ENCODE assay signal across 8 mouse cellular contexts in the genomic region with DNA sequence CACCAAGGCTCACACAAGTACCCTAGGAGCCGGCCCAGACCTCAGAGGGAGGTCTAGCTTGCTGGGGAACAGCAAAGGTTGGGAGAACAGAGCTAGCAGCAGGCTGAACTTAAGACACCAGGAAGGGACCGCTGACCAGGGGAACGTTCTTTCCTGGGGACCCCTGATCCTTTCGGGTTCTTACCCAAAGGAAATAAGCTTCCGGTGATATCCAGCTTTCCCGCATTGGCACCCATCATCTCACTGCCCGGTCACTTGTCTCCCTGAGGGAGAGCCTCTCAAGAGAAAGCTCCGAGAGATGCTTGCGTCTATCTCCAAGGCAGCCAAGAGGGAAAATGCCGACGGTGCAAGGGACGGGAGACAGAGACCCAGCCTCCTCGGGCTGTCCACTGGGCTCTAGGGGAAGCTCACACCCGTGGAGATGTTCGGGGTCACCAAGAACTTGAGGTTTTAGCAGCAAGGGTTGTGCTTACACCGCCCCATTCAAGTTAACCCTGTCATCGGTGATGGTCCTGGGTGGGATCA. TPM values are rescaled to one million over a fixed set of nuclear protein-coding genes. Genes with fewer than 3 reads are reported as not detected.
DNase-seq lines count a peak whose midpoint lies in the region; ATAC-seq lines count a peak whose summit lies in the region.

No protein-coding gene starts in this region.

- peaks cover 5% of the 10 kb centered on the region for H3K27me3 ChIP-seq in neural tube, embryonic 11.5 days (ENCODE audit: control insufficient read depth, insufficient read depth, low read length)
- peaks cover 58% of the 10 kb centered on the region for H3K27me3 ChIP-seq in limb, embryonic 10.5 days (ENCODE audit: low read depth, poor library complexity, severe bottlenecking)
- no peaks in the 10 kb centered on the region for H3K27me3 ChIP-seq in stomach, embryonic 14.5 days (ENCODE audit: control insufficient read depth, insufficient read depth, low read length)

- DNase-seq in cerebellum, postnatal 25 days = no peak
- DNase-seq in neural tube, embryonic 11.5 days (ENCODE audit: low spot score) = no peak
- DNase-seq in neural tube, embryonic 10.5 days (ENCODE audit: extremely low spot score, low spot score) = no peak
- DNase-seq in limb, embryonic 10.5 days (ENCODE audit: low spot score) = no peak
- no peak for DNase-seq in left cerebral cortex, adult 18-20 months (ENCODE audit: low spot score in 2 of 2)
- DNase-seq in left cerebral cortex, adult 11 months (ENCODE audit: low spot score) = no peak

- H3K4me2 ChIP-seq in neural tube, embryonic 11.5 days (ENCODE audit: low read depth) = peak overlapping the region; percentile 78
- H3K4me2 ChIP-seq in stomach, embryonic 14.5 days (replicated peaks; ENCODE audit: low read depth, low read length) = peak overlapping the region; percentile 93

- H3K27ac ChIP-seq in neural tube, embryonic 11.5 days (ENCODE audit: low read depth, low read length) = no peak overlapping the region
- H3K27ac ChIP-seq in limb, embryonic 10.5 days = no peak overlapping the region
- H3K27ac ChIP-seq in stomach, embryonic 14.5 days (ENCODE audit: low read length) = no peak overlapping the region

- H3K36me3 ChIP-seq in neural tube, embryonic 11.5 days (ENCODE audit: control insufficient read depth, insufficient read depth, low read length) = no peaks in the 10 kb centered on the region
- H3K36me3 ChIP-seq in limb, embryonic 10.5 days = no peaks in the 10 kb centered on the region
- no peaks in the 10 kb centered on the region for H3K36me3 ChIP-seq in stomach, embryonic 14.5 days (ENCODE audit: control insufficient read depth, insufficient read depth, low read length)

- peaks cover 2% of the 10 kb centered on the region; the same call in 1 of the 2 replicates for H3K4me1 ChIP-seq in neural tube, embryonic 11.5 days (ENCODE audit: control insufficient read depth, insufficient read depth, low read length)
- peaks cover 25% of the 10 kb centered on the region for H3K4me1 ChIP-seq in limb, embryonic 10.5 days
- peaks cover 8% of the 10 kb centered on the region; the same call in 1 of the 2 replicates for H3K4me1 ChIP-seq in stomach, embryonic 14.5 days (ENCODE audit: control insufficient read depth, insufficient read depth, low read length)

- no peaks in the 10 kb centered on the region for H3K9me3 ChIP-seq in neural tube, embryonic 11.5 days (ENCODE audit: control insufficient read depth, low read length)
- H3K9me3 ChIP-seq in limb, embryonic 10.5 days (replicated peaks) = no peaks in the 10 kb centered on the region
- H3K9me3 ChIP-seq in stomach, embryonic 14.5 days (ENCODE audit: control insufficient read depth, low read depth, low read length) = no peaks in the 10 kb centered on the region

- peak overlapping the region; percentile 56 for H3K4me3 ChIP-seq in neural tube, embryonic 11.5 days (ENCODE audit: low read depth, low read length)
- H3K4me3 ChIP-seq in limb, embryonic 10.5 days = peak overlapping the region; percentile 71
- peak overlapping the region; percentile 46 for H3K4me3 ChIP-seq in stomach, embryonic 14.5 days (ENCODE audit: low read depth, low read length)

- peak overlapping the region; percentile 64 for H3K9ac ChIP-seq in neural tube, embryonic 11.5 days (ENCODE audit: low read length)
- no peak overlapping the region for H3K9ac ChIP-seq in stomach, embryonic 14.5 days (replicated peaks; ENCODE audit: low read depth, low read length)

- WGBS in neural tube, embryonic 11.5 days = 8% methylated on average over 17 of the region's 17 CpGs
- WGBS in limb, embryonic 10.5 days = 10% methylated on average over 17 of the region's 17 CpGs
- 11% methylated on average over 17 of the region's 17 CpGs for WGBS in stomach, embryonic 14.5 days

- ATAC-seq in cerebellum, adult (ENCODE audit: insufficient number of reproducible peaks, low FRiP score, low TSS enrichment) = 0 out of 2 replicates have a peak, but pooled peaks have one; percentile 2
- ATAC-seq in neural tube, embryonic 11.5 days (ENCODE audit: insufficient read depth, low FRiP score, low TSS enrichment) = no peak
- ATAC-seq in stomach, embryonic 14.5 days (ENCODE audit: insufficient number of reproducible peaks, insufficient read depth, low FRiP score, low read depth) = no peak

RNA-seq across cellular contexts. Expression of gene Susd4, which starts 0.4 kb away (rescaled TPM):
- 29.1 and 30.0 TPM in 2 replicates for polyA plus RNA-seq in neural tube, embryonic 11.5 days (2014; fragmentation: Nextera tagmentation; extraction: Ambion mirVana)
- polyA plus RNA-seq in limb, embryonic 10.5 days (2016; fragmentation: Nextera tagmentation; extraction: Ambion mirVana) = 11.5 and 11.7 TPM in 2 replicates
- polyA plus RNA-seq in stomach, embryonic 14.5 days (2014; fragmentation: Nextera tagmentation; extraction: Ambion mirVana) = 18.9 and 19.5 TPM in 2 replicates
- 100 to 1,000 TPM; 105 to 117 TPM for total RNA-seq in left cerebral cortex, adult 18-20 months (2021)

RNA-seq across cellular contexts. Expression of gene Ccdc185, which starts 14.3 kb away (rescaled TPM):
- polyA plus RNA-seq in neural tube, embryonic 11.5 days (2014; fragmentation: Nextera tagmentation; extraction: Ambion mirVana) = not detected in 2 replicates
- polyA plus RNA-seq in limb, embryonic 10.5 days (2016; fragmentation: Nextera tagmentation; extraction: Ambion mirVana) = not detected in 2 replicates
- polyA plus RNA-seq in stomach, embryonic 14.5 days (2014; fragmentation: Nextera tagmentation; extraction: Ambion mirVana) = not detected in 2 replicates
- under 1 TPM; 0.16 to 0.26 TPM for total RNA-seq in left cerebral cortex, adult 18-20 months (2021)
